In the genomic region with DNA sequence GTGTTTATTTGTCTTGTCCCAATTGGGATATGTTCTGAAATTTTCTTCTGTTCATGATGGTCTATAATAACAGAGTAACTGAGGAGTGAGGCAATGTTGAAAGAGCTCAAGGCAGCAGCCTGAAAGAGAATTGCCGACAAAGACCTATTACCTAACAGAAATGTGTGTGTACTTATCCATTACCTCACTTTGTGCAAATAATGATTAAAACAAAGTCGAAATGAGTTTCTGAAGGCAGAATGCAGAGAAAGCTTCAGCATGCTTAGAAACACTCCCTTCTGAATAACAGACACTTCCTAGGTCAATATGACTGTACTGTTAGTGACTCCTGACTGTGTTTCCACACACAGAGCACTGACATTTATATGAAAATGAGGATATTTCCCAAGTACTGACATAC, we compare ENCODE assay signal across 16 mouse cellular contexts.
"Had no signal": no experiment of that assay in that cellular context is flagged by ENCODE, and none has a peak within 500 bp of the region (broad histone marks: within the 10 kb centered on the region; RNA-seq: fewer than 3 reads in every experiment).

No protein-coding gene starts in this region.

- H3K36me3 ChIP-seq: hindbrain, embryonic 15.5 days; kidney, embryonic 15.5 days; limb, embryonic 13.5 days; midbrain, embryonic 15.5 days; neural tube, embryonic 12.5 days had no signal

- H3K27ac ChIP-seq: hindbrain, embryonic 15.5 days; kidney, embryonic 15.5 days; limb, embryonic 13.5 days; midbrain, embryonic 15.5 days; neural tube, embryonic 12.5 days had no signal

- H3K4me1 ChIP-seq: hindbrain, embryonic 15.5 days; kidney, embryonic 15.5 days; midbrain, embryonic 15.5 days; neural tube, embryonic 12.5 days had no signal

- H3K9ac ChIP-seq: hindbrain, embryonic 15.5 days; kidney, embryonic 15.5 days; limb, embryonic 13.5 days; midbrain, embryonic 15.5 days; neural tube, embryonic 12.5 days had no signal

- ATAC-seq: intestine, embryonic 16.5 days; midbrain, embryonic 15.5 days had no signal

- H3K4me3 ChIP-seq: hindbrain, embryonic 15.5 days; kidney, embryonic 15.5 days; limb, embryonic 13.5 days; midbrain, embryonic 15.5 days; neural tube, embryonic 12.5 days had no signal

- H3K27me3 ChIP-seq: hindbrain, embryonic 15.5 days; kidney, embryonic 15.5 days; limb, embryonic 13.5 days; neural tube, embryonic 12.5 days had no signal

- DNase-seq: kidney, adult 2 months; kidney, postnatal 14 days; left cerebral cortex, postnatal 4 days; lung, adult 18-20 months; lung, postnatal 14 days; retina, postnatal 1 day; right cerebral cortex, postnatal 4 days; spleen, adult 18-20 months; thymus, adult 2 months; thymus, postnatal 25 days had no signal

- H3K4me2 ChIP-seq: hindbrain, embryonic 15.5 days; kidney, embryonic 15.5 days; limb, embryonic 13.5 days; midbrain, embryonic 15.5 days; neural tube, embryonic 12.5 days had no signal

- H3K9me3 ChIP-seq: hindbrain, embryonic 15.5 days; kidney, embryonic 15.5 days; limb, embryonic 13.5 days; midbrain, embryonic 15.5 days; neural tube, embryonic 12.5 days had no signal
